Mouse (Mus musculus) hematopoietic stem cell, adult 5-6 weeks (primary cell): ENCODE measurements at regions not wholly inside any gene's neighbourhood (a gene's known extent, or its start where the extent isn't known, plus 50 kb on each side); places are given as distances from the start of the nearest gene placed in this dataset.

Source experiments
- ATAC-seq, 2 experiments: fragments of 125-278 bp in 1 of 2; replicated peaks in 1 of 2; 2 replicates each; pipeline ENCODE4 v1.8.0; 2016 to 2017; ENCODE audit warnings: inconsistent platforms in 2 of 2, mild to moderate bottlenecking in 2 of 2, moderate number of reproducible peaks in 2 of 2, low read depth in 1 of 2, moderate TSS enrichment in 1 of 2; ENCODE audit not compliant: low FRiP score in 2 of 2, poor library complexity in 2 of 2, severe bottlenecking in 2 of 2, insufficient read depth in 1 of 2, low TSS enrichment in 1 of 2

DNA sequence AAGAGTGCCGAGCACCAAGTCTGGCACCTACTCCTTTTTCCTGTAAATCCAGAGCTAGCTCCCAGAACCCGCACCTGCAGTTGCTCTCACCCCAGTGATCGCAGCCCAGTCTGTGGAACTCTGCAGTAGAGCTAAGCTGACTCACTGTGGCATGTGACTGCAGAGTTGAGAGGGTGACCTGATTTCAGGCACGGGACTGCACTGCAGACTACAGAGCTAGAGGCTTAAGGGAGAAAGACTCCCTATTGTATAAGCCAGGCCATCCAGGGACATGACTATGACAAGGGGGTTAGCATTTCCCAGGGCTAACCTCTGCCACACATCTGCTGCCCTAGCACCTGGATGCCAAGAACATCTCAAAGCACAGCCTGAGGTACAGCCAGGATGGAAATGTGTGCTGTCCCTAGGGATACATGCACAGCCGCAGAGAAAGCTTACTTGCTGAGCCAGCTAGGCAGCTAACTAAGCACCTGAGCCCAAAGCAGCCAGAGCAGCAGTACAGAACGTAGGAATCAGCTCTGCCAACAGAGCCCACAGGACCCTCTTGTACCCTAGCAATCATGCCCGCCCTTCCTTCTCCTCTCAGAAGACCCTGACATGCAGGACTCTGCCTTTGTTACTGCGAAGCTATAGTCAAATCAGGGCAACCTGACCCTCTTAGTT, 192.3 kb upstream of the Snx19 start:
- no peak for ATAC-seq

DNA sequence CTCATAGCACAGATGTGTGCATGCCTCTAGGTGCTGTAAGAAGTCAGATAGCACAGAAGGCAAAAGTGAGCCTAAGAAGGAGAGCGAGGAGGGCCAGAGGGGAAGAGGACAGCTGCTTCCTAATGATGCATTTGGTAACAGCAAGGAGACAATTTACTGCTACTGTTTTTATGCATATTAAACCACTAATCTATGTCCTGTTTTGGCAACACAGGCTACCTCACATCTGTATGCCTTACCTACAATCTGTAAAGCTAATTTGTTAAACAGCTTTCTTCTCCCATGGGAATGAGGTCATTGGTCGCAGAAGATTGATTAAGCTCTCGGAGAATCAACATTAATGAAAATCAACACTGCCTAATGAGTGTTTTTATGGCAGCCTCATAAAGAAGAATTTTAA, 191.1 kb upstream of the Snx19 start:
- ATAC-seq = no peak

DNA sequence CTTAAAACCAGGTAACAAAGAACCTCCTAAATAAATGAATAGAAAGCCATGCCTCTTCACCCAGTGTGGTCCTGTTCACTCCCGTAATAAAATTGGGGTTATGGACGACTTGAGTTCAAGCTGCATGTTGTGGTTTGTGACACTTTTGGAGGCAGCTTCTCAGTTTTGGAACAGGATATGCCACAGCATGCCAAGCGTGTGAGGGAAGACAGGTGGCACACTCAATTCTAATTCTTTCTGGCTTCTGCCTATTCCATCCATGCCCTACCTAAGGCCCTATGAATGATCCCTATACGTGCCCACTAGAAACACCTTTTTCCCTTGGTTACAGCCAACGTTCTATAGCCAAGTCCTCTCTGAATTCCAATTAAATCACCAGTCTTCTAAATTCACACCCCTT, 184.8 kb upstream of the Snx19 start:
- no peak for ATAC-seq

DNA sequence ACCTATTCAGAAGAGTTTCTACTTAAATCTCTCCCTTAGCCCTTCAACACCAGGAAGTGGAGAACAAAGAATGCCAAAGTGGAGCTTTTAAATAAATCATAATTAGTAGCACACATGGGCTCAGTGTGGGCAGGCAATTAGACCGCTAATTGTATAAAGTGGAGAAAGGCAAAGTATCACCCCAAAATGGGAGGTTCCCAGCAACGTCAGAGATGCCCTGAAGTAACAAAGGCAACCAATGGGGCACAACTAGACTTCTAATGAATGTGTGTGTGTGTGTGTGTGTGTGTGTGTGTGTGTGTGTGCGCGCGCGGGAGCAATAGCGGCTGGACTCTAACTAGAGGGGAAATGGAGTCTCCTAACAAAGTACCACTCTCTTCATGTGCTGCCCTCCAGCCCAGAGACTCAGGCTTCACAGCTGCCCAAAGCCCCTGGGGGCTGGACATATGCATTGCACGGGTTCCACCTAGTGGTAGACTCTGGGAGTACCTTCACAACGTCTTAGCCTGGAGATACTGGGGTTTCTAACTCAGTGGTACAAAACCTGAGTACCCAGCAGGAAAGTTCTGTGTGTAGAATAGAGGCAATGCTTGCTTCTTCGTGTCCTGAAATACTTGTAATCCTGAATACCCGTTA, 162.3 kb upstream of the Snx19 start:
- ATAC-seq = peak; percentile 65 to 84

DNA sequence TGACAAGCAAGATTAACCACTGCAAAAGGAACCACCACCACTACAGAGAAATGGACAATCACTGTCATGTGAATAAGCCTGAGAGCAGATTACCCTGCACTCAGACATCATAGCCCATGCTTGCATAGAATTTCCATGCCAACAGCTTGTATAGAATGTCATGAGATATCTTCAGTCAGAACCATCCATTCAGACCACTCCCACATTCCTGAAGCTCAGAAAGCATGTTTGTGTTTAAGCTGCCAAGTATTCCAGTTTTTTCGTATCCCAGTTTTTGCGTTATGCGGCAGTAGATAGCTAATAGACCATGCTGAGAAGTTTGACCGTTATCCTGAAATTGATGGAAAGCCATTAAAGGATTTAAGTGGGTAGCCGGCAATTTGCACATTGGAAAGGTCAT, 155.8 kb upstream of the Snx19 start:
- ATAC-seq = no peak

DNA sequence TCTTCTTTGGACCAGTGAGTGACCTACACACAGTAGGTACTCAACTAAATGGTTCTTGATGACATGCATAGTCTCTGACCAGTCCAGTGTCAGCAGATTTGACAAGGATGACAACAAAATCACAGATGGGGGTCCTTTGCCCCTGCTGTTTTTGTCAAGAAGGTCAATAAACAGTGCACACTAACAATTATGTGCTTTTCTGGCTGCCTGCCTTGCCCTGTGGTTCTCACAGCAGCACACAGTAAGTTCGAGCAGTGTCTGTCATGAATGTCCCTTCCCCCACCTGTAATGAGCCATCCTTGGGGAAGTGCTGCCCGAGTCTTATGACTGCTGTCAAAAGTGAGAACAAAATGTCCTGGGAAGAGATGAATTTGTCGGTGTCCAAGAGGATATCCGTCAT, 153.1 kb upstream of the Snx19 start:
- ATAC-seq = no peak

DNA sequence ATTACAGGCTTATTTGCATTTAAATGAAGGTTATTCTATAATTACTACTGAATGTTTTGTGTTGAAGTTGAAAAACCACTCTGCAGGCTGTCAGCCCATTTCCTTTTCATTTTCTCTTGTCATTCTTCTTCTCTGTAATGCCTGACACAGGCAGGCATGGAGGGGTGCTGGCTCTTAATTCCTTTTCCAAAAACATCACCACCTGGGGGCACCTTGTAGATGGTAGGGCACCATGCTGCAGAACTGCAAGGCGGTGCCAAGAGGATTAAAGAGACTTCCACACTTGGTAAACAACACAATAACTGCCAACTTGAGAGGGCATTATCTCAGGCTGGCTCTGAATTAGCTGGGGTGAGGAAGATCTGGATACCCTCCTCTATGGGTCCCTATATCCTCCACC, 148.7 kb upstream of the Snx19 start:
- ATAC-seq = no peak

DNA sequence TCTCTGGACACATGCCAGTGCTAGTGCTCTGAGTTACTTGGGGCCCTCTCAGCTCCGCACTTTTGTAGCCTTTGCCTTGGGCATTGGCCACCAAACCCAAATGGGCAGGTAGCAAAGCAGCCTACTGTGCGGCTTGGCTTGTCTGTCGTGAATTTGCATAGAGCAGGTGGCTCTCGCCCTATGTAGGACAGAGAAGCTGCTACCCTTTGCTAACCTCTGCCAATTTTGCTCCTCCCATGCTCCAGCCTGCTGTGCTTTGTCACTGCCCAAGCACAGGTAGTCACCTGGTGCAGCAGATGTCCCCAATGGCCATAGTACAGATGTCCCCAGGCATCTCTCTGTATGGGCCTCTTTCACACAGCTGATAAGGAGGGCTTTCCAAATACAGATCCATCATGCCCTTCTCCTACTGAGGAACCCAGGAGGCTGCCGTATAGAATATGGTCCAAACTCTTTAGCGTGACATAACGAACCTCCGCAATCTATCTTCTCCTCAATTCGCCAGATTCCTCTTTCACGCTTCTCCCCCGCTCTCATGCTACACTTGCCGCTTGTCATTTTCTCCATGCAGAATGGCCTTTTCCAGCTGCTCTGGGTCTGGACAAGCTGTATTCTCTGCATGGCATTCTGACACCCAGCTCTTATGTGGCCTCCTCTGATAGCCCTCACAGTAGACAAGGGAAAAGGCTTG, 143.7 kb upstream of the Snx19 start:
- no peak for ATAC-seq

DNA sequence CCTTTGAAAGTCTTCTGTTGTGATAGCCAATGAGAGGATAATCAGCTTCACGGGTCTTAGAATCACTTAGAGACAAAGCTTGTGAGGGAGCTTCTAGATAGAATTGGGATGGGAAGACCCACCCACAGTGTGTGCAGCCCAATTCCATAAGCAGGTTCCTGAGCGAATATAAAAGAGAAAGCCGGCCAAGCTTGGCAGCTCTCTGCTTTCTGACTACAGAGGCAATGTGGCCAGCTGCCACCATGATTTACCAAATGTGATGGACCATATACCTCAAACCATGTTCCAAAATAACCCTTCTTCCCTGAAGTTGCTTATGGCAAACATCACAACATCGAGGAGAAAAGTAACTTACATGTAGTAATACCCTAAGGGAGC, 143.1 kb upstream of the Snx19 start:
- ATAC-seq = no peak

DNA sequence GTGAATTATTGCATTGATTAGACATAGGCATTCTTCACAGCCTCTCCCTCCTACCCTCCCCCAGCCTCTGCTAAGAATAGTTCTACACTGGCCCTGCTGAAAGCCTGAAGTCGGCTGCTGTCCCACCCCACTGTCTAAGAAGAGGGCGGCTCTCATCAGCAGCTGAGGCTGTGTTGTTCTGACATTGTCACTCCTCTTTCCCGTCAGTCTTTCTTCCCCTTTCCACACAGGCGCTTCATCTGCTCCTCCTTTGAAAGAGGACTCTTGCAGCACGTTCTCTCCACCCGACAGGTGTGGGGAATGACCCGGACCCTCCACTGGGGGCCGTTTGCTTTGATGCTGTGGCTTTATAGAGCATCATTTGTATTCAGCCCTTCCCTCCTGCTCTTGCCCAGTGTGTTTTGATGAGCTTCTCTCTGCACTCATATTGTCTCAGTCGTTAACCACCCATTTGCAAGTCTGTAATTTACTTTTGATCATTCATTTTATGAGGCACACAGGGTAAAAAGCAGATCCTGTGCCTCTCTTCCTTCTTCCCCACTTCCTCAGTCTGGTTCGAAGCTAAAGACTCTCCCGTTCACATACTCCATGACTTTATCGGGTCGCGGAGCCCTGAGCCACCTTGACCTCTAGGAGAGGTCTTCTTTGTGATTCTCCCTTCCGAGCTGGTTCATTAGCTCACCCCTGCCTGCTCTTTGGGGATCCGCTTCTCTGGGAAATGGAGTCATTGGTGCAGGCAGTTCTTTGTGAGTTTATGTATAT, 142.2 kb upstream of the Snx19 start:
- ATAC-seq = no peak

DNA sequence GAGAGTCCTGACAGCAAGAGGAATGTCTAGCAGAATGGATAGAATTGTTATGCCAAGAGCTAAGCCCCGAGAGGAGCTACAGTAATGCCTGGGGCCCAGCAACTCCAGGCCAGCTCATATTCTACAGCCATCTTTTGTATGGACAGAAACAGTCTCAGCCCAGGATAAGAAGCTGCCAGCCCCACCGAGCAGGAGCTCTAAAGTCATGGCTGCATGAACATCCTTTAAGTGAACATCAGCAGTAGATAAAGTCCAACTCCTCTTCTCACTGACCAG, 141.6 kb upstream of the Snx19 start:
- ATAC-seq = no peak

DNA sequence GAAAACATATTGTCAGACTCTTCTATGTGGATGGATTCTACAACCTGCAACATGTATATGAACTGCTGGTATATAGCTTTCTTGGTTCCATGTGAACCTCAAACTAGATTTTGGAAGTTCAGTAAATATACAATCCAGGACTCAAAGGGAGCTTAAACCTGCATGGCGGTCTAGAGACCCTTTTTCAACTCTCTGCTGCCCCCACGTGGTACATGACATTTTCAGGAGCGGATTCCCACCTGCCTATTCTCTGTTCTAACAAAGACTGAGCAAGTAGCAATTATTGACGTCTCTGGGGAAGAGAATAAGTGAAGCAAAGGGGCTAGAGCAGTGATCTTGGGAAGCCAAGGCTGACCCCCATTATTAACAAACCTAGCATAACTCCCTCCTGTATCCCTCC, 127.1 kb upstream of the Snx19 start:
- no peak for ATAC-seq

DNA sequence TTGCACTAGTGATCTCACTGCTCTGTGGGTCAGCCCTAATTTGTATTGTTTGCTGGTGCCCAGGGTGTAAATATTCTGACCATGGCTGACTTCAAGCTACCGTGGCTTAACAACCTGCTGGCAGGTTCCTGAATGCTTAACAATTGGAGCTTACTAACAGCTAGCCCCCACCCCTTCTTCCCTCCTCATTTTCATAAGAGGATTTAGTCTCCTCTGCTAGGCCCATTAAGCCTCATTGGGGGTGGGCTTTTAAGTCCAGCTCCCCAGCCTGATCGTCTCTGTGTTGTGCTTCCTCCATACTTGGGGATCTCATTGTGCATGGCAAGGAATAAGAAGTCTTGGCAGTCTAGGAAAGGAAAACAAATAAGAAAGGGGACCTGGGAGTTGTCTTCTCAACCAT, 118.6 kb upstream of the Snx19 start:
- ATAC-seq = no peak

DNA sequence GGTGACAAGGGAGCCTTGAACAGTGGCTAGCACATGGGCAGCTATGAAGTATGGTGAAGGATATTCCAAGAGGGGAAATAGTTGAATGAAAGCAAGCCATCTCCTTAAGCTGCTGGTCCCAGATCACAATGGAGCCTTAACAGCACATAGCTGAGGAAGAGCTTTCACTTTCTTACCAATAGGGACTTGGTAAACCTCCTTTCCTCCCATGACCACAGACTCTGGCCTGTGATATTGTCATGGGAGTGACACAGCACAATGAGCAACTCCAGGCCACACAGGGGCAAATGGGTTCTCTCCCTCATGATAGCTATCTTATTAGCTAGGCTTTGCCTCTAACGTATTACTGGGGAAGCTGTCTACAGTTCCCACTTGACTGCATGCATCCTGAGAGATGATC, 113.5 kb upstream of the Snx19 start:
- peak; percentile 66 to 73 for ATAC-seq

DNA sequence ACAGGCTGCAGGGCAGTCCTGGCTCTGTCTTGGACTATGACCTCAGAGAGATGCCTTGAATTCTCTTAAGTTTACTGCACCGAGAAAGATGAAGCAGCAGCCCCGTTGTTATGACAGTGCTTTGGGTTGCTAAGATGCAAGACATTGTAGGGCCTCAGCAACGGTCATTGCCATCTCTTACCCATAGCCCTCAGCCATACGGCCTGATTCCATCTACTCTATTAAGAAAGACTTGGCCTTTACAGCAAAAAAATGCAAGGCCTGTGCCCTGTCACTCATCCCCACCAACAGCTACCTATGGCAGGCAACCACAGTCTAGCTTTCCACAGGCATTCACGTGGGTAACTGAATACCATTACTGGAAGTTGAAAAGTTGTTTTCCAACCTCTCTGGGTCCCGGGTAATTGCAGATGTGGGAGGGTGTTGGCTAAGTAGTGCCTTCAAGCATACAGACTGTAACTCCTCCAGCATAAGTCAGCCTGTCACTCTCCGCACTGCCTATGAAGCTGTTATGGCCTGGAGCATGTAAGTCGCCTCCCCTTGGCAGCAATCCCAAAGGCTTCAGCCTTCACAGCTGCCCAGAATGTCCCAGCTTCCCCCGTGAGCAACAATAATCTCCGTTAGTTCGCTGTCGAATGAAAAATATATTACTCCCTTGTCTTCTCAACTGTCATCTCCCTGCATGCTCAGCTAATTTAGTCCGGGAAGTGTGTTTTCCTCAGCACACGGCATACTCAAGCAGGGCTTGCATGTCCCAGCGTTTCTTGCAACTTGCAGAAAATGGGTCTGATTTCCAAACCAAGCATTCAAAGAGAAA, 112.3 kb upstream of the Snx19 start:
- no peak for ATAC-seq

DNA sequence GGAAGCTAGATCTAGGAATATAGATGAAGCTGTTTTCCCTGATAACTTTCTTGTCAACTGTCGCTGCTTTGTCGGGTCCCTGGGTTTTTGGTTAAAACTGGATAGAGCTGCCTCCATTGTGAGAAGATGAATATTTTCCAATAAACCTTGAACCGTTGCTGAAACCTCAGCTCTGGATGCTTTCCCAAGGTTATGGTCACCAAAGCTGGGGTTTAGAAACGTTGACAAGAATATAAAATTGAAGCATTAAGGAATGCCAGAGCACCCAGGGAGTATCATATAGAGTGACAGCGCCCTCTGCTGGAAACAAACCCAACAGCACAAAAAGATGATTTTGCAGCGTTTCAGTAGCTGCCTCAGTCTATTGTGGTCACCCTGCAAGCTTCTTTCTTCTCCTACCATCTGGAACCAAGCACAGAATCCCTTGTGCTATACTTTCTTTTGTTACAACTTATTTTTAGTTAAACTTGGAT, 111.7 kb upstream of the Snx19 start:
- no peak for ATAC-seq

DNA sequence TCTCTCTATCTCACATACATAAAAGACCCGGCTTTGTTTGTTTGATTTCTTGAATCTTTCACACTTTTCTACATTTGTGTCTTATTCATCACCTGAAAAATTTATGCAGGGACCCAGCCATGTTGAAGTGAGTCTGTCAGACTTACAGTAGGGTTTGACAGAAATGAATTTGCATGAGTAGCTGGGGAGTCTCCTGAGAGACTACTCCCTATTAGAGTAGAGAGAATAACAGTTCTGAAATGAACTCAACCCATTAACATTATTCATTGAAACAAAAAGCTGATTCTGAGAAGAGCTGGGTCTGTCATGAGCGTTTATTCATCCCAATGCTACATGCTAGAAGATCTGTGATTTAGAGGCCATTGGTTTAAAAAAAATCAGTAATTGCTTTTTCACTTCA, 82.0 kb upstream of the Snx19 start:
- ATAC-seq = no peak

DNA sequence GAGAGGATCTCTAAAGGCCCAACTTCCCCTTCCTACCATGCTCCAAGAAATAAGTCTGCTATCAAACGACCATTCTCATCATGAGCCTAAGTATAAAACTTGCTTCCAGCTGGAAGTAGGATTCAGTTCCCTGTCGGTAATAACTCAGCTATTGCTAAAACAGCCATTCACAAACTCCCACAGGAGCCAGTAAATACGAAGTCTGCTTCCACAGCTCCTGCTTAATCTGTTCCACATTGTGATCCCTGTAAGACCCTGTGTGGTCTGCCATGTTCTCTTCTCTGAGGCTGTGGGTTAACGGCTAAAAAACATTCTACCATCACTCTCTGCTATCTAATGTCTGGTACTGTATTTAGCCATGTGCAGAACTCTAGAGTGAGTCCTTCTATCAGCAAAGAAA, 72.9 kb upstream of the Snx19 start:
- ATAC-seq = no peak
